Mouse (Mus musculus) embryonic facial prominence, embryonic 15.5 days (tissue): Measurements from ENCODE around the gene Hist2h2bb. TPM values are rescaled to one million over a fixed set of nuclear protein-coding genes. Genes with fewer than 3 reads are reported as not detected.
"Not testable (repeated sequence)": the region's sequence is repeated elsewhere in the genome, so short reads cannot be mapped to it uniquely, and the experiment has no call there.

Experiments used
- ATAC-seq: fragments of 200-750 bp; cut with Nextera tagmentation; 2 replicates; pipeline ENCODE4 v1.8.0; 2017; ENCODE audit warnings: low read depth, moderate TSS enrichment; ENCODE audit not compliant: insufficient number of reproducible peaks, low FRiP score, low TSS enrichment
- H3K27ac ChIP-seq: fragments of 300-500 bp; sonication (generic); replicated peaks from 2 replicates; pipeline ENCODE4 v1.5.1; 2015; ENCODE audit warnings: mild to moderate bottlenecking, inconsistent platforms
- H3K27me3 ChIP-seq: fragments of 300-500 bp; sonication (generic); 2 replicates; pipeline ENCODE4 v1.6.1; 2015; ENCODE audit warnings: inconsistent platforms
- H3K36me3 ChIP-seq: fragments of 300-500 bp; sonication (generic); 2 replicates; pipeline ENCODE4 v1.6.1; 2015; ENCODE audit warnings: mild to moderate bottlenecking, inconsistent platforms
- H3K4me1 ChIP-seq: fragments of 300-500 bp; sonication (generic); 2 replicates; pipeline ENCODE4 v1.6.1; 2015; ENCODE audit warnings: inconsistent platforms
- H3K4me2 ChIP-seq: fragments of 300-500 bp; sonication (generic); replicated peaks from 2 replicates; pipeline ENCODE4 v1.6.1; 2015; ENCODE audit warnings: mild to moderate bottlenecking, inconsistent platforms
- H3K4me3 ChIP-seq: fragments of 300-500 bp; sonication (generic); replicated peaks from 2 replicates; pipeline ENCODE4 v1.5.1; 2015; ENCODE audit warnings: mild to moderate bottlenecking, inconsistent platforms
- H3K9ac ChIP-seq: fragments of 300-500 bp; sonication (generic); 2 replicates; pipeline ENCODE4 v1.6.1; 2015; ENCODE audit warnings: inconsistent platforms
- H3K9me3 ChIP-seq: fragments of 300-500 bp; sonication (generic); replicated peaks from 2 replicates; pipeline ENCODE4 v1.6.1; 2016; ENCODE audit warnings: inconsistent platforms
- WGBS: fragments of 180-500 bp; shearing (Covaris S2); methylation state at CpG from one replicate; pipeline ENCODE4 v1.1.7; 2015; 5-methylcytosine and 5-hydroxymethylcytosine counted together
- polyA plus RNA-seq: library from polyadenylated mRNA; unstranded; fragments of >200 nt; fragmentation: Nextera tagmentation; extraction: Ambion mirVana; gene quantifications from 2 replicates; pipeline ENCODE4 v1.2.1, GENCODE M21; 2015

The Hist2h2bb gene
- polyA plus RNA-seq, 1 experiment from 2014 or later: 7.0 TPM

GRCm38 (mm10) chr3:96230910-96231757 is 38.4 kb upstream of the Hist2h2bb start:
- no peak for ATAC-seq
- no peaks in the 10 kb centered on the region for H3K9me3 ChIP-seq
- H3K36me3 ChIP-seq: no peaks in the 10 kb centered on the region
- no peak overlapping the region for H3K27ac ChIP-seq
- no peaks in the 10 kb centered on the region for H3K27me3 ChIP-seq
- H3K4me1 ChIP-seq: 0 out of 2 replicates have a peak, but pooled peaks cover 4% of the 10 kb centered on the region
- no peak overlapping the region for H3K4me2 ChIP-seq
- no peak overlapping the region for H3K4me3 ChIP-seq
- H3K9ac ChIP-seq: no peak overlapping the region
- WGBS: 71% methylated on average over 4 of the region's 4 CpGs

- no peak for ATAC-seq
- H3K4me2 ChIP-seq: no peak overlapping the region
- H3K9me3 ChIP-seq: no peaks in the 10 kb centered on the region
- H3K9ac ChIP-seq: no peak overlapping the region
- no peak overlapping the region for H3K27ac ChIP-seq
- H3K4me1 ChIP-seq: 0 out of 2 replicates have a peak, but pooled peaks cover 3% of the 10 kb centered on the region
- no peaks in the 10 kb centered on the region for H3K27me3 ChIP-seq
- no peak overlapping the region for H3K4me3 ChIP-seq
- H3K36me3 ChIP-seq: no peaks in the 10 kb centered on the region
- 54% methylated on average over 2 of the region's 2 CpGs for WGBS
Observed at GRCm38 (mm10) chr3:96231758-96232120, 37.8 kb upstream of the Hist2h2bb start.

GRCm38 (mm10) chr3:96234914-96235313 is 34.6 kb upstream of the Hist2h2bb start:
- Histone ChIP-seq H3K27me3 (no peaks in the 10 kb centered on the region), H3K4me1 (peaks cover 14% of the 10 kb centered on the region), H3K36me3 (no peaks in the 10 kb centered on the region), H3K27ac (no peak overlapping the region), H3K9me3 (no peaks in the 10 kb centered on the region), H3K4me2 (no peak overlapping the region), H3K4me3 (no peak overlapping the region), H3K9ac (no peak overlapping the region)
- 92% methylated on average over 2 of the region's 2 CpGs for WGBS
- no peak for ATAC-seq

- WGBS: 53% methylated on average over 3 of the region's 3 CpGs
- Histone ChIP-seq H3K4me1 (peaks cover 16% of the 10 kb centered on the region), H3K4me3 (no peak overlapping the region), H3K9ac (no peak overlapping the region), H3K36me3 (no peaks in the 10 kb centered on the region), H3K4me2 (no peak overlapping the region), H3K27ac (no peak overlapping the region), H3K9me3 (no peaks in the 10 kb centered on the region), H3K27me3 (no peaks in the 10 kb centered on the region)
- ATAC-seq: no peak
Observed at GRCm38 (mm10) chr3:96235836-96236235, 33.7 kb upstream of the Hist2h2bb start.

GRCm38 (mm10) chr3:96236834-96237334 is 32.7 kb upstream of the Hist2h2bb start:
- H3K9ac ChIP-seq: peak overlapping the region; percentile 44; the same call in 1 of the 2 replicates
- H3K4me2 ChIP-seq: peak overlapping the region; percentile 50
- no peaks in the 10 kb centered on the region for H3K27me3 ChIP-seq
- ATAC-seq: no peak
- H3K9me3 ChIP-seq: no peaks in the 10 kb centered on the region
- no peaks in the 10 kb centered on the region for H3K36me3 ChIP-seq
- H3K4me3 ChIP-seq: peak overlapping the region; percentile 45
- WGBS: 70% methylated on average over 4 of the region's 4 CpGs
- H3K27ac ChIP-seq: no peak overlapping the region
- peaks cover 19% of the 10 kb centered on the region for H3K4me1 ChIP-seq

- Histone ChIP-seq H3K9ac (peak overlapping the region; percentile 44), H3K4me1 (peaks cover 21% of the 10 kb centered on the region), H3K36me3 (no peaks in the 10 kb centered on the region), H3K4me3 (peak overlapping the region; percentile 45), H3K9me3 (no peaks in the 10 kb centered on the region), H3K27me3 (no peaks in the 10 kb centered on the region), H3K27ac (peak overlapping the region; percentile 65), H3K4me2 (peak overlapping the region; percentile 50)
- WGBS: 12% methylated on average over 7 of the region's 7 CpGs
- ATAC-seq: no peak
Observed at GRCm38 (mm10) chr3:96237335-96237903, 32.1 kb upstream of the Hist2h2bb start.

- Histone ChIP-seq H3K27ac (peak overlapping the region; percentile 80), H3K4me2 (peak overlapping the region; percentile 50), H3K4me3 (peak overlapping the region; percentile 45), H3K4me1 (peaks cover 25% of the 10 kb centered on the region), H3K27me3 (no peaks in the 10 kb centered on the region), H3K9me3 (no peaks in the 10 kb centered on the region), H3K9ac (peak overlapping the region; percentile 44), H3K36me3 (no peaks in the 10 kb centered on the region)
- no peak for ATAC-seq
- 1% methylated on average over 12 of the region's 12 CpGs for WGBS
Observed at GRCm38 (mm10) chr3:96237904-96238511, 31.5 kb upstream of the Hist2h2bb start.

GRCm38 (mm10) chr3:96238954-96239793 is 30.4 kb upstream of the Hist2h2bb start, which contains the start of gene Hist2h3c2:
Hist2h3c2 (minus strand) TSS chr3:96239127.
- not testable (repeated sequence) for H3K9me3 ChIP-seq, H3K36me3 ChIP-seq, H3K27me3 ChIP-seq
- Histone ChIP-seq H3K9ac (peak within 1 kb of the TSS; percentile 44), H3K4me3 (peak within 1 kb of the TSS; percentile 45), H3K4me1 (peaks cover 29% of the 10 kb centered on the region), H3K27ac (peak within 1 kb of the TSS; percentile 84), H3K4me2 (peak within 1 kb of the TSS; percentile 50)
- 0% methylated on average over 14 of the region's 68 CpGs for WGBS
- ATAC-seq: peak; percentile 92

GRCm38 (mm10) chr3:96239949-96240798 is 29.4 kb upstream of the Hist2h2bb start, which contains the start of gene Hist2h2aa2:
Hist2h2aa2 (minus strand) TSS chr3:96240276.
- Histone ChIP-seq H3K4me3 (peak within 1 kb of the TSS; percentile 38), H3K27ac (peak within 1 kb of the TSS; percentile 91), H3K9ac (peak within 1 kb of the TSS; percentile 18; the same call in 1 of the 2 replicates), H3K4me2 (peak within 1 kb of the TSS; percentile 39), H3K4me1 (peaks cover 34% of the 10 kb centered on the region)
- ATAC-seq: peak; percentile 89
- not testable (repeated sequence) for H3K36me3 ChIP-seq, H3K27me3 ChIP-seq, H3K9me3 ChIP-seq
- WGBS: 3% methylated on average over 31 of the region's 85 CpGs

- H3K9me3 ChIP-seq: no peaks in the 10 kb centered on the region
- no peaks in the 10 kb centered on the region for H3K27me3 ChIP-seq
- ATAC-seq: no peak
Observed at GRCm38 (mm10) chr3:96240799-96241197, 28.8 kb upstream of the Hist2h2bb start.

More at GRCm38 (mm10) chr3:96240799-96241197, 28.8 kb upstream of the Hist2h2bb start:
- Histone ChIP-seq H3K4me3 (peak overlapping the region; percentile 32), H3K36me3 (no peaks in the 10 kb centered on the region), H3K9ac (peak overlapping the region; percentile 18; the same call in 1 of the 2 replicates), H3K27ac (peak overlapping the region; percentile 91), H3K4me1 (peaks cover 34% of the 10 kb centered on the region), H3K4me2 (peak overlapping the region; percentile 39)
- WGBS: 76% methylated on average over 9 of the region's 9 CpGs
